Mouse (Mus musculus): Measurements from ENCODE around the gene Eif3l. TPM values are rescaled to one million over a fixed set of nuclear protein-coding genes. Genes with fewer than 3 reads are reported as not detected.

Gene Eif3l
- total RNA-seq, 2 experiments from 2014 or later: 203 to 271 TPM

GRCm38 (mm10) chr15:79079567-79079966 is 4.6 kb downstream of the Eif3l start:
- no peak for ATAC-seq (replicated peaks; ENCODE audit: poor library complexity)

- no peak for ATAC-seq (replicated peaks; ENCODE audit: poor library complexity)
Observed at GRCm38 (mm10) chr15:79092284-79092683, 17.3 kb downstream of the Eif3l start.

GRCm38 (mm10) chr15:79093083-79093839 is 18.3 kb downstream of the Eif3l start:
- no peak for ATAC-seq (replicated peaks; ENCODE audit: poor library complexity)

GRCm38 (mm10) chr15:79095483-79095882 is 20.5 kb downstream of the Eif3l start:
- no peak for ATAC-seq (replicated peaks; ENCODE audit: poor library complexity)

GRCm38 (mm10) chr15:79096556-79096955 is 21.6 kb downstream of the Eif3l start:
- ATAC-seq (replicated peaks; ENCODE audit: poor library complexity): no peak

GRCm38 (mm10) chr15:79097135-79097534 is 22.2 kb downstream of the Eif3l start:
- no peak for ATAC-seq (replicated peaks; ENCODE audit: poor library complexity)

GRCm38 (mm10) chr15:79097611-79098025 is 22.6 kb downstream of the Eif3l start:
- ATAC-seq (replicated peaks; ENCODE audit: poor library complexity): peak; percentile 78

- ATAC-seq (replicated peaks; ENCODE audit: poor library complexity): no peak
Observed at GRCm38 (mm10) chr15:79098220-79098619, 23.2 kb downstream of the Eif3l start.

- no peak for ATAC-seq (replicated peaks; ENCODE audit: poor library complexity)
Observed at GRCm38 (mm10) chr15:79098868-79099267, 23.9 kb downstream of the Eif3l start.

GRCm38 (mm10) chr15:79099456-79099855 is 24.5 kb downstream of the Eif3l start:
- ATAC-seq (replicated peaks; ENCODE audit: poor library complexity): no peak

GRCm38 (mm10) chr15:79100391-79100790 is 25.4 kb downstream of the Eif3l start:
- ATAC-seq (replicated peaks; ENCODE audit: poor library complexity): no peak

- ATAC-seq (replicated peaks; ENCODE audit: poor library complexity): no peak
Observed at GRCm38 (mm10) chr15:79101531-79101930, 26.6 kb downstream of the Eif3l start.

- no peak for ATAC-seq (replicated peaks; ENCODE audit: poor library complexity)
Observed at GRCm38 (mm10) chr15:79103264-79103663, 28.3 kb downstream of the Eif3l start.

- peak; percentile 78 for ATAC-seq (replicated peaks; ENCODE audit: poor library complexity)
Observed at GRCm38 (mm10) chr15:79105804-79106203, 30.8 kb downstream of the Eif3l start.

GRCm38 (mm10) chr15:79107966-79108365 is 33.0 kb downstream of the Eif3l start:
- ATAC-seq (replicated peaks; ENCODE audit: poor library complexity): no peak

- peak; percentile 18; the same call in 1 of the 2 replicates for ATAC-seq (replicated peaks; ENCODE audit: poor library complexity)
Observed at GRCm38 (mm10) chr15:79108421-79109320, 33.7 kb downstream of the Eif3l start, which contains the start of gene Micall1. Micall1 (plus strand) TSS chr15:79108898.

- ATAC-seq (replicated peaks; ENCODE audit: poor library complexity): 0 out of 2 replicates have a peak, but pooled peaks have one; percentile 19
Observed at GRCm38 (mm10) chr15:79109321-79109934, 34.4 kb downstream of the Eif3l start.

- no peak for ATAC-seq (replicated peaks; ENCODE audit: poor library complexity)
Observed at GRCm38 (mm10) chr15:79110031-79110430, 35.1 kb downstream of the Eif3l start.

GRCm38 (mm10) chr15:79110528-79110927 is 35.5 kb downstream of the Eif3l start:
- no peak for ATAC-seq (replicated peaks; ENCODE audit: poor library complexity)

GRCm38 (mm10) chr15:79111774-79112173 is 36.8 kb downstream of the Eif3l start:
- ATAC-seq (replicated peaks; ENCODE audit: poor library complexity): peak; percentile 40; the same call in 1 of the 2 replicates

- no peak for ATAC-seq (replicated peaks; ENCODE audit: poor library complexity)
Observed at GRCm38 (mm10) chr15:79115276-79115675, 40.3 kb downstream of the Eif3l start.
